Mouse (Mus musculus) midbrain, postnatal 0 days (tissue): ENCODE data around the gene Tmem179. TPM values are rescaled to one million over a fixed set of nuclear protein-coding genes. Genes with fewer than 3 reads are reported as not detected.

ENCODE experiments used
- ATAC-seq: fragments of 200-750 bp; cut with Nextera tagmentation; 2 replicates; pipeline ENCODE4 v1.8.0; 2017; ENCODE audit warnings: moderate number of reproducible peaks, mild to moderate bottlenecking, moderate TSS enrichment, moderate library complexity; ENCODE audit not compliant: low FRiP score
- DNase-seq: peaks from one replicate; pipeline ENCODE4 v3.0.0-alpha.2; 2015; ENCODE audit warnings: low spot score
- H3K27ac ChIP-seq: fragments of 300-500 bp; sonication (generic); 2 replicates; pipeline ENCODE4 v1.5.1; 2014; ENCODE audit warnings: low read depth, mild to moderate bottlenecking, low read length, mixed read lengths
- H3K27me3 ChIP-seq: fragments of 300-500 bp; sonication (generic); 2 replicates; pipeline ENCODE4 v1.6.1; 2014; ENCODE audit warnings: low read length, control low read depth, mixed read lengths; ENCODE audit not compliant: insufficient read depth
- H3K36me3 ChIP-seq: fragments of 300-500 bp; sonication (generic); 2 replicates; pipeline ENCODE4 v1.6.1; 2014; ENCODE audit warnings: low read length, control low read depth, mixed read lengths; ENCODE audit not compliant: insufficient read depth
- H3K4me1 ChIP-seq: fragments of 300-500 bp; sonication (generic); 2 replicates; pipeline ENCODE4 v1.6.1; 2014; ENCODE audit warnings: mild to moderate bottlenecking, control low read depth, antibody characterized with exemption, low read length, mixed read lengths; ENCODE audit not compliant: insufficient read depth
- H3K4me2 ChIP-seq: fragments of 300-500 bp; sonication (generic); 2 replicates; pipeline ENCODE4 v1.6.1; 2014; ENCODE audit warnings: low read depth, mild to moderate bottlenecking, low read length, mixed read lengths; ENCODE audit not compliant: poor library complexity, severe bottlenecking
- H3K4me3 ChIP-seq: fragments of 300-500 bp; sonication (generic); 2 replicates; pipeline ENCODE4 v1.5.1; 2014; ENCODE audit warnings: low read depth, mild to moderate bottlenecking, low read length, moderate library complexity
- H3K9ac ChIP-seq: fragments of 300-500 bp; sonication (generic); replicated peaks from 2 replicates; pipeline ENCODE4 v1.6.1; 2014; ENCODE audit warnings: mild to moderate bottlenecking, low read length, moderate library complexity, mixed read lengths; ENCODE audit not compliant: poor library complexity, severe bottlenecking
- H3K9me3 ChIP-seq: fragments of 300-500 bp; sonication (generic); 2 replicates; pipeline ENCODE4 v1.6.1; 2016; ENCODE audit warnings: low read length, control low read depth
- CTCF ChIP-seq: IDR thresholded peaks from 2 replicates; pipeline ENCODE4 v1.5.1; 2016; ENCODE audit warnings: antibody characterized with exemption, mild to moderate bottlenecking
- WGBS: fragments of 180-500 bp; shearing (Covaris S2); extraction: QIAGEN DNeasy Blood & Tissue Kit; methylation state at CpG from one replicate; pipeline ENCODE4 v1.1.7; 2014; 5-methylcytosine and 5-hydroxymethylcytosine counted together
- polyA plus RNA-seq: library from polyadenylated mRNA; unstranded; fragments of >200 nt; fragmentation: Nextera tagmentation; extraction: Ambion mirVana; gene quantifications from 2 replicates; pipeline ENCODE4 v1.2.1, GENCODE M21; 2015
- total RNA-seq: library from RNA; depleted of rRNA; stranded (reverse); fragments of >200 nt; gene quantifications from 2 replicates; pipeline ENCODE4 v1.2.3, GENCODE M21; 2014

The Tmem179 gene
- total and polyA plus RNA-seq, 2 experiments from 2014 or later: 118 to 124 TPM

DNA sequence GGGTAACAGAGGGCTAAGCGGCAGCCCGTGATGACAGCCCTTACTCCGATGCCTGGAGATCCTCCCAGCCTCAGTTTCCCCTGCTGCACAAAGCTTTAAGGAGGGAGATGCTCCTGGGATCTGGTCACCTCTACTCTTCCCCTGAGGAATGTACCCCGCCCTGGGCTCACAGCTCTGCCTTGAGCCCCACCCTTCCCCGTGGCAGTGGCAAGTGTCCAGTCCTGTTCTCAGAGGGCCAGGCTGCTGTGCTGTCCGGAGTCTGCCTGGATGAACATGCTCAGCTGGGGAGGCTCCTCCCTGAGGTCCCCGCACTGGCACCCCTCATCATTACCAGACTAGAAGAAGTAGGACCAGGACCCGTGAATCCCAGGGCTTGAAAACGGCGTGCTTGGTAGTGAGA is 49.2 kb downstream of the Tmem179 start:
- H3K4me2 ChIP-seq: no peak overlapping the region
- ATAC-seq (no peak), DNase-seq (no peak)
- H3K27me3 ChIP-seq: no peaks in the 10 kb centered on the region
- no peak overlapping the region for H3K9ac ChIP-seq
- H3K36me3 ChIP-seq: no peaks in the 10 kb centered on the region
- no peak overlapping the region for H3K27ac ChIP-seq
- no peak overlapping the region for H3K4me3 ChIP-seq
- no peaks in the 10 kb centered on the region for H3K9me3 ChIP-seq
- 80% methylated on average over 10 of the region's 10 CpGs for WGBS
- no peak for TF ChIP-seq CTCF
- no peaks in the 10 kb centered on the region; the same call in 1 of the 2 replicates for H3K4me1 ChIP-seq

DNA sequence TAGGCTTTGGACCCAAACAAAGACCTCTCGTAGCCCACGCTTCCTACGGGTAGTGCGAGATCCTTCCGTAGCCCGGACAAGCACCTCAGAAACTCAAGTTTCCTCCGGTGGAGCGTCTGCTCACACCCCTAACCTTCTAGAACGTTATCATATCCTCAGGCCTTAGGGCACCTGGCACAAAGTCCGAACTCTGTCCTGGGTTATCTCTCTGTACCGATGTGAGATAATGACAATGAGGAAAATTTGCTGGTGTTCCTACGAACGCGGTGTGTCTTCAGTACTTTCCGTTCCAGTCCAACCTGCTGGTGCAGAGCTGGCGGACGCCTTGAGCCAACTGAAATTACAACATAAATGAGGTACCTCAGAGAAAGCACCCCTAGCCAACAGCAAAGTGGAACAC is 50.6 kb downstream of the Tmem179 start:
- no peak for TF ChIP-seq CTCF
- Histone ChIP-seq H3K9ac (no peak overlapping the region), H3K27ac (no peak overlapping the region), H3K9me3 (no peaks in the 10 kb centered on the region), H3K4me3 (no peak overlapping the region), H3K36me3 (no peaks in the 10 kb centered on the region), H3K4me2 (no peak overlapping the region), H3K4me1 (no peaks in the 10 kb centered on the region; the same call in 1 of the 2 replicates), H3K27me3 (no peaks in the 10 kb centered on the region)
- ATAC-seq: no peak
- DNase-seq: no peak
- WGBS: 92% methylated on average over 17 of the region's 17 CpGs

DNA sequence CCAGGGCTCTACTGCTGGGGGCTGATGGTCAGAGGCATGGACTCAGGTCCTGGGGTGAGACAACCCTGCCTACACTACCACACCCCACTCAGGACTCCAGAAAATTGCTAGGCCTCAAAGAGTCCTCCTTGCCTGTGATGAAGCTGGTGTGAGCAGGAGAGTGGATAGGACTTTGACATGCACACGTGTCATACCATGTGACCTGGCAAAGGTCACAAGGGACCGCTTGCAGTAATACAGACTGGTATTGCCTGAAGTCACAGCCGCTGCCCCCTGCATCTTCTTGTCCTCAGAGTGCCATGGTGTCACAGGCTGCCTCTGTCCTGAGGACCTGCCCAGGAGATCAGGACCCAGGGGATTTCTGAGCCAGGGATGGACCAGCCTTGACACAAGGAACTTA is 52.0 kb downstream of the Tmem179 start:
- H3K9ac ChIP-seq: no peak overlapping the region
- H3K4me3 ChIP-seq: no peak overlapping the region
- no peak for TF ChIP-seq CTCF
- no peaks in the 10 kb centered on the region for H3K4me1 ChIP-seq
- no peaks in the 10 kb centered on the region for H3K27me3 ChIP-seq
- H3K27ac ChIP-seq: no peak overlapping the region
- H3K36me3 ChIP-seq: no peaks in the 10 kb centered on the region
- no peaks in the 10 kb centered on the region for H3K9me3 ChIP-seq
- DNase-seq (no peak), ATAC-seq (no peak)
- 86% methylated on average over 3 of the region's 3 CpGs for WGBS
- H3K4me2 ChIP-seq: no peak overlapping the region

DNA sequence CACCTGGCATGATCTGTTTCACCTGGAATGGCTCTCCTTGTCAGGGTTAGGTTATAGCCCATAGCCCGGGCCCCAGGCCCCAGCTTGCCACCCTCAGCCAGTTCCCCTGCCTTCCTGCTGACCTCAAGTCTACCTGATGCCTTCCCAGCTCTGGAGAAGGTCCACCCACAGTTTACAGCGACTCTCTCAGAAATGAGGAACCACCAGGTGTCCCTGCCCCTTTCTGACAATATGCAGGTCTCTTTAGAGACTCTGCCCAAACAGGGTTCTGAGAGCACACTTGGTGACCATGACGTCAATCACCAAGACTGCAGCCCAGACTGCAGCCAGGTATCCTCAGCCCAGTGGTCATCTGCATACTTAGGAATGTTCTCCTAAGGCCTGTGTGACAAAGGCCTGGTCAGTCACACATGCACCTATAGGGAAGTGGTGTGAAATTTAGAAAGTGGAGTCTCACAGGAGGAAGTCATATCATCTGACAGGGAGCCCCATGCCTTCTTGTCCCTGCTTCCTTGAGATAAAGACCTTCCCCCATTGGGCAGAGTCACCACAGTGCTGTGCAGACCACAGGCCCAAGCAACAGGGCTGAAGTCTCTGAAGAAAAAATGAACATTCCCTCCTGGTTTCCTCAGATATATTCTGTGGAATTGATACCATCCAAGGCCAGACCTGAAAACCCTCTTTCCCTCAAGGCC is 52.6 kb downstream of the Tmem179 start:
- DNase-seq: no peak
- H3K4me1 ChIP-seq: no peaks in the 10 kb centered on the region
- H3K27ac ChIP-seq: no peak overlapping the region
- 96% methylated on average over 3 of the region's 3 CpGs for WGBS
- no peaks in the 10 kb centered on the region for H3K36me3 ChIP-seq
- no peak overlapping the region for H3K9ac ChIP-seq
- no peaks in the 10 kb centered on the region for H3K27me3 ChIP-seq
- ATAC-seq: no peak
- no peak overlapping the region for H3K4me3 ChIP-seq
- no peak for TF ChIP-seq CTCF
- no peaks in the 10 kb centered on the region for H3K9me3 ChIP-seq
- no peak overlapping the region for H3K4me2 ChIP-seq

DNA sequence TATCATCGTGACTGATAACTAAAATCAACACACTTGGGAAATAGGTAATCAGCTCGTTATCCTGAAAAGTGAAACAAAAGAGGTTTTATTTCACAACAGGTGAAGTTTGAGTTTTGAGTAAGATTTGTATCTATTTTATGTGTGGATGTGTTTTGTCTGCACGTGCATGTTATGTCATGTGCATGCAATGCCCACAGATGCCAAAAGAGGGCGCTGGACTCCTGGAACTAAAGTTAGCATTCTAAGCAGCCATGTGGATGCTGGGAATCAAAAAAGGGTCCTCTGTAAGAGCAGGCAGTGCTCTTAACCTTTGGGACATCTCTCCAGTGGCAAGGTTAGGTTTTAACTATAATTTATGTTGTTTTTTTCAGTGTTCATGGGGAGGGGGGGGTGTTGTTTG is 53.3 kb downstream of the Tmem179 start:
- Histone ChIP-seq H3K9me3 (no peaks in the 10 kb centered on the region), H3K9ac (no peak overlapping the region), H3K4me2 (no peak overlapping the region), H3K36me3 (no peaks in the 10 kb centered on the region), H3K27ac (no peak overlapping the region), H3K4me3 (no peak overlapping the region), H3K27me3 (no peaks in the 10 kb centered on the region), H3K4me1 (no peaks in the 10 kb centered on the region)
- peak; percentile 54 for TF ChIP-seq CTCF
- 79% methylated on average over 4 of the region's 4 CpGs for WGBS
- DNase-seq: no peak
- ATAC-seq: no peak

DNA sequence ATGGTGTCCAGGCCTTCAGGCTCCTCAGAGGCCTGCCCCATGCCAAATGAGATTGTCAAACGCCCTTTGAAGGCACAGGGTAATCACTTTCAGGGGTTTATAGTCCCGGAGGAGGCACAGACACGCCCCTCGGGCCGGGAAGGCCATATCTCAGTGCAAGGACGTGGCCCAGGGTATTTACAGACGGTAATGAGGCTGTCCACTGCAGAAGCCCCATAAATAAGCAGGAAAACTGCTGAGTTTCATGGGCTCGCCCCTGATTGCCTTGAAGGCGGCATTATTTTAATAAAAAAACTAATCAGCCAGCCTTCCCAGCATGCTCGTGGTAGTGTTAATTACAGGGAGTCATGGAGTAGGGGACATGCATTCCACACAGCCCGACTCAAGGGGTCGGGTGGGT is 54.1 kb downstream of the Tmem179 start:
- no peak overlapping the region for H3K4me3 ChIP-seq
- H3K36me3 ChIP-seq: no peaks in the 10 kb centered on the region
- TF ChIP-seq CTCF: no peak
- H3K9me3 ChIP-seq: no peaks in the 10 kb centered on the region
- H3K9ac ChIP-seq: no peak overlapping the region
- ATAC-seq: no peak
- DNase-seq: no peak
- no peak overlapping the region for H3K4me2 ChIP-seq
- H3K27ac ChIP-seq: no peak overlapping the region
- H3K4me1 ChIP-seq: no peaks in the 10 kb centered on the region; the same call in 1 of the 2 replicates
- WGBS: 55% methylated on average over 12 of the region's 12 CpGs
- H3K27me3 ChIP-seq: no peaks in the 10 kb centered on the region
